In genomic region chr2:177272237-177272636, GRCm38 (mm10) we compare ENCODE assay signal across 4 mouse cellular contexts. TPM values are rescaled to one million over a fixed set of nuclear protein-coding genes. Genes with fewer than 3 reads are reported as not detected.
"Had no signal": no experiment of that assay in that cellular context is flagged by ENCODE, and none has a peak within 500 bp of the region (broad histone marks: within the 10 kb centered on the region; RNA-seq: fewer than 3 reads in every experiment).

No protein-coding gene starts in this region.

RNA-seq across cellular contexts. Expression of gene Gm14409, which starts 5.4 kb away (rescaled TPM):
- total RNA-seq: liver, adult 2 months; megakaryocyte progenitor cell, adult 5-6 weeks; megakaryocyte-erythroid progenitor cell, adult 5-6 weeks; midbrain, postnatal 0 days had no signal
